In the genomic region with DNA sequence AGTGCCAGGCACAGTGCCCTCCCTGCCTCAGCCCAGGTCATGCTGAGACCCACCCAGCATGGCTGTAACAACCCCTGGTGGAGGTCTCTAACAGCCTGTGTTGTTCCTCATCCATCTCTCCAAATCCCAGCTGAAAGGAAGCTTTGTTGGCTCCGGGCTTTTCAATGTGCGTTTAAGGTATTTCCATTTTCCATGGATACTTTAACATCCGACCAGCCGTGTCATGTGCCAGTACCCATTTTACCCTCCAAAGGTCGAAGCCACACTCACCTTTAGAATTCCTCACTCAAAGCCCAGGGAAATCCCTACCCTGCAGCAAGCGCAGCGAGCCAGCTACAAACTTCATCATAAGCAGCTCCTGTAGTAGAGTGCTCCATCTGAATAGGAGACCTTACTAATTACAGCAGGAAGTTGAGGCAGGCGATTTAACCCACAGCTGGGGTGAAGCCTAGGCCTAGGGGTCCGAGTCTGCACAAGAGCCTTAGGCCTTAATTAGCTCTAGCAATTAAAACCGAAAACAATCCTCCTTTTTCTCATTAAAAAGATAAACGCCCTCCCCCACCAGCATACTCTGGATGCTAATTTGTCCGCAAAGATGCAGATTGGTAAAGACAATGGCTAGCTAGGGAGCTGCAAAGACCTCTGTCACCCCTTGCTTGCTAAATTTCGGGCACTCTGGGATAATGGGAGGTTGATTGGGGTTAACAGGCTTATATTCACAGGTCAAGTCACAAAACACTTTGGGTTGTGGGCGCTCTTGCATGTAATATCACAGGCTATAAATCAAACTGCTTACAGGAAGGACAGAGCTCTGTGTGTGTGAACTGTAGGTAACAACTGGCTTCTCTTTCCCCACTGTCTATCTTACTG, we compare ENCODE assay signal across 16 mouse cellular contexts.
DNase-seq lines count a peak whose midpoint lies in the region; ATAC-seq lines count a peak whose summit lies in the region.
"Had no signal": no experiment of that assay in that cellular context is flagged by ENCODE, and none has a peak within 500 bp of the region (broad histone marks: within the 10 kb centered on the region; RNA-seq: fewer than 3 reads in every experiment).

No protein-coding gene starts in this region.

- 0 out of 2 replicates have a peak overlapping the region, but pooled peaks have one; percentile 10 for H3K27ac ChIP-seq in kidney, embryonic 15.5 days
- no peak overlapping the region for H3K27ac ChIP-seq in forebrain, embryonic 14.5 days (ENCODE audit: low read depth, low read length)
- no peak overlapping the region for H3K27ac ChIP-seq in neural tube, embryonic 12.5 days
- H3K27ac ChIP-seq: embryonic facial prominence, embryonic 12.5 days; lung, embryonic 15.5 days had no signal

- H3K9me3 ChIP-seq in kidney, embryonic 15.5 days (replicated peaks) = no peaks in the 10 kb centered on the region
- H3K9me3 ChIP-seq in forebrain, embryonic 14.5 days (replicated peaks; ENCODE audit: control insufficient read depth, low read length) = no peaks in the 10 kb centered on the region
- no peaks in the 10 kb centered on the region for H3K9me3 ChIP-seq in neural tube, embryonic 12.5 days
- H3K9me3 ChIP-seq: embryonic facial prominence, embryonic 12.5 days; lung, embryonic 15.5 days had no signal

- no peaks in the 10 kb centered on the region for H3K36me3 ChIP-seq in kidney, embryonic 15.5 days
- H3K36me3 ChIP-seq in forebrain, embryonic 14.5 days (ENCODE audit: control insufficient read depth, insufficient read depth, low read length) = no peaks in the 10 kb centered on the region
- no peaks in the 10 kb centered on the region for H3K36me3 ChIP-seq in neural tube, embryonic 12.5 days
- H3K36me3 ChIP-seq: embryonic facial prominence, embryonic 12.5 days; lung, embryonic 15.5 days had no signal

- H3K27me3 ChIP-seq in kidney, embryonic 15.5 days = peaks cover 19% of the 10 kb centered on the region
- H3K27me3 ChIP-seq in forebrain, embryonic 14.5 days (replicated peaks; ENCODE audit: control insufficient read depth, insufficient read depth, low read length) = no peaks in the 10 kb centered on the region
- H3K27me3 ChIP-seq in neural tube, embryonic 12.5 days (replicated peaks) = no peaks in the 10 kb centered on the region
- H3K27me3 ChIP-seq: embryonic facial prominence, embryonic 12.5 days; lung, embryonic 15.5 days had no signal

- no peak for DNase-seq in kidney, postnatal 25 days
- DNase-seq in embryo, embryonic 11 days = peak; percentile 44
- peak; percentile 80 for DNase-seq in forebrain, embryonic 14.5 days (ENCODE audit: low spot score)
- DNase-seq in ovary, postnatal 14 days (ENCODE audit: low spot score) = no peak
- DNase-seq in natural killer cell, adult 2 months (ENCODE audit: low spot score in 2 of 2) = no peak
- no peak for DNase-seq in urinary bladder, postnatal 10 days (ENCODE audit: low spot score)
- DNase-seq: cerebellum, adult 2 months; heart, adult 18-20 months; heart, postnatal 14 days; thymus, postnatal 4 days had no signal

- H3K4me3 ChIP-seq in kidney, embryonic 15.5 days (replicated peaks) = no peak overlapping the region
- no peak overlapping the region for H3K4me3 ChIP-seq in forebrain, embryonic 14.5 days (ENCODE audit: low read depth, low read length)
- no peak overlapping the region for H3K4me3 ChIP-seq in neural tube, embryonic 12.5 days
- H3K4me3 ChIP-seq: embryonic facial prominence, embryonic 12.5 days; lung, embryonic 15.5 days had no signal

- H3K9ac ChIP-seq in kidney, embryonic 15.5 days = no peak overlapping the region
- H3K9ac ChIP-seq in forebrain, embryonic 14.5 days (ENCODE audit: low read length) = no peak overlapping the region
- no peak overlapping the region for H3K9ac ChIP-seq in neural tube, embryonic 12.5 days
- H3K9ac ChIP-seq: embryonic facial prominence, embryonic 12.5 days; lung, embryonic 15.5 days had no signal

- peaks cover 15% of the 10 kb centered on the region for H3K4me1 ChIP-seq in kidney, embryonic 15.5 days
- peaks cover 13% of the 10 kb centered on the region; the same call in 1 of the 2 replicates for H3K4me1 ChIP-seq in forebrain, embryonic 14.5 days (ENCODE audit: control insufficient read depth, insufficient read depth, low read length)
- H3K4me1 ChIP-seq in neural tube, embryonic 12.5 days = peaks cover 11% of the 10 kb centered on the region; the same call in 1 of the 2 replicates
- H3K4me1 ChIP-seq: lung, embryonic 15.5 days had no signal

- ATAC-seq in kidney, embryonic 15.5 days (replicated peaks; ENCODE audit: low FRiP score) = 0 out of 2 replicates have a peak, but pooled peaks have one; percentile 29
- peak; percentile 93 for ATAC-seq in forebrain, embryonic 14.5 days
- ATAC-seq in neural tube, embryonic 12.5 days (ENCODE audit: low FRiP score, low read depth) = peak; percentile 72
- ATAC-seq: CD4-positive, CD25-positive, alpha-beta regulatory T cell, adult 4 months; midbrain, embryonic 16.5 days had no signal

- WGBS in kidney, embryonic 15.5 days = 34% methylated on average over 14 of the region's 14 CpGs
- 3% methylated on average over 14 of the region's 14 CpGs for WGBS in forebrain, embryonic 14.5 days
- WGBS in neural tube, embryonic 12.5 days = 15% methylated on average over 14 of the region's 14 CpGs

- H3K4me2 ChIP-seq in kidney, embryonic 15.5 days = no peak overlapping the region
- H3K4me2 ChIP-seq in forebrain, embryonic 14.5 days (ENCODE audit: low read length) = no peak overlapping the region
- no peak overlapping the region; the same call in 1 of the 2 replicates for H3K4me2 ChIP-seq in neural tube, embryonic 12.5 days (replicated peaks)
- H3K4me2 ChIP-seq: embryonic facial prominence, embryonic 12.5 days; lung, embryonic 15.5 days had no signal

Comparison
In these comparisons a context has a peak if more than half of its experiments do, and no peak if none do; other contexts are left out.
1. ATAC-seq: peak in every context shown above with its lines; median percentile 93 in forebrain, embryonic 14.5 days; 72 in neural tube, embryonic 12.5 days; 29 in kidney, embryonic 15.5 days.
2. DNase-seq: peak in embryo, embryonic 11 days (single experiment) and forebrain, embryonic 14.5 days (single experiment); none in kidney, postnatal 25 days (0 of 2), ovary, postnatal 14 days (single experiment), natural killer cell, adult 2 months (0 of 2) and urinary bladder, postnatal 10 days (single experiment).